Mouse (Mus musculus) lung, adult 2 months (tissue): ENCODE measurements at regions not wholly inside any gene's neighbourhood (a gene's known extent, or its start where the extent isn't known, plus 50 kb on each side); places are given as distances from the start of the nearest gene placed in this dataset.

Source experiments
- CTCF ChIP-seq: fragments of 200-500 bp; IDR thresholded peaks from 2 replicates; pipeline ENCODE4 v1.5.1; 2011; ENCODE audit warnings: mild to moderate bottlenecking, low read length, control low read depth; ENCODE audit not compliant: insufficient read depth
- POLR2A ChIP-seq: fragments of 200-500 bp; IDR thresholded peaks from 2 replicates; pipeline ENCODE4 v1.6.1; 2011; ENCODE audit warnings: low read depth, mild to moderate bottlenecking, control low read depth, low read length, borderline replicate concordance; ENCODE audit errors: extremely low read depth

- TF ChIP-seq POLR2A: no peak
- TF ChIP-seq CTCF: no peak
Measured at GRCm38 (mm10) chr6:93253746-93254145, 310.5 kb upstream of the Adamts9 start.
